Mouse (Mus musculus) v-Abl transformed pro-B cells (cell line): ENCODE measurements around the gene Dido1.

Source experiments
- in situ Hi-C, 2 experiments: fragments of 400-800 bp; cut with MboI; formaldehyde crosslinking; loops; one replicate each; pipeline ENCODE4 v1.15.1; 2025; ENCODE audit not compliant: unreplicated experiment in 2 of 2

The Dido1 gene

DNA sequence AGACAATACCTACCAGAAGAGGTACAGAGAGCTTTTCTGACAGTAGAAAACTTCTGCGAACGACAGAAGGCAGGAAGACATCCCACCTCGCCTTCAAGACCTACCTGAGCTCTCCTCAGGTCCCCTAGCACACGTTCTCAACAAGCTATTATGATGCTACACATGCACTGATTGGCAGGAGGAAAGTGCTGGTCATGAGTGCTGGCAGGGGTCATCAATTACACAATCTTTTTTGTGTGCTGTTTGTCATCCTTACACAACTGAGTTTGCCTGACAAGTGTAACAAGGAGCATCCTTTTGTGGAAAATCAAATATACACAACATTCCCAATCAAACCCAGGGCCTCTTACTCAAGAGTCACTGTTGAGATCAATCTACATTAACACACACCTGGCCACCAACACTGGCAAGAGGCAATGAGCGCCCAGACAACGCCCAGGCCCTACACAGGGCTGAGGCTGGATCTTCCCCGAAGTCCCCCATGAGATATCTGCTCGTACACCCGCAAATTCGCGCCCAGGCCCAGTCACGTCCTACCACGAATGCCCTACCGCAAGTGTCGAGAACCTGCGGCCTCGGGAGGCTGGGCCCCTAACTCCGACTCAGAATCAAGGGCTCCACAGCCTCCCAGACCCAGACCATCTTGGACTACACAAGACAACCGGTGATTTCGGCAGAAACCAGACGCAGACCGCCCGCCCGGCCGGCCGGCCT is 8.6 kb downstream of the Dido1 start:
- in situ Hi-C loops: loop anchor here (25.0 kb wide), 2 partner anchors 661 to 786 kb away; partner anchors contain the start of genes Abhd16b (in 1 of the 2), Arfrp1 (in 1 of the 2), Tpd52l2 (in 1 of the 2) and Zgpat (in 1 of the 2)

DNA sequence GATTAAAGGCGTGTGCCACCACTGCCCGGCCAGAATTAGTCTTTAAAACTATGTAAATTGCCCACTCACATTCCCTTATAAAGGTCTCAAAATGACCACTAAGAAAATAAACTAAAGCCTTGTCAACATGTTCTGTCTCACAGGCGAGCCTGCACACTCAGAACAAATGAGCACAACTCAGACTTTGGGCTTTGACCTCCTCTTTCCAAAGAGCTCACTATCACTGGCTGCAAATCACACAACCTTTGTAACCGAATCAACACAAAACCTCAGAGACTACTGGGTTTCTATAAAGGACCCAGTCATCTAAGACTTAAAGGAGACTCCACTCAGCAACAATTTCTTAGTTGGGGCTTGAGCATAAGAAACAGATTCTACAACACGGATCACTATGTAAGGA is 9.3 kb downstream of the Dido1 start:
- in situ Hi-C loops: loop anchor here (25.0 kb wide), 2 partner anchors 662 to 787 kb away; partner anchors contain the start of genes Abhd16b (in 1 of the 2), Arfrp1 (in 1 of the 2), Tpd52l2 (in 1 of the 2) and Zgpat (in 1 of the 2)

DNA sequence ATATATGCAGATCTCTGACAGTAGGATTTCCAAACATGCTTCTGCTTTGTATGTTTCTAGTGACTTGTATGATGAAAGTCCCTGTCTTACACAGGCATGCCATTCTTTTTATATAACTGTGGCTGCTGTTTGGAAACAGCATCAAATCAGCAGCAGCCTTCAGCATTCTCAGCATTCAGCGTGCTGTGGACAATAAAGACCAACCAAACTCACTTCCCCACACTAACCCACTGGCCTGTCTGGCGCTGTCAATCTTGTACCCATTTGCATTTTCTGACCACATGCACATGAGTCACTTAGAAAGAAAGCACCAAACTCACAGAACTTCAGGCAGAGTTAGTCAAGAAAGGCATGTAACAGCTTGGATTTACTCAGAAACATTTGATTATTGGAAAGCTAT is 14.6 kb downstream of the Dido1 start:
- in situ Hi-C loops: no loop called here

DNA sequence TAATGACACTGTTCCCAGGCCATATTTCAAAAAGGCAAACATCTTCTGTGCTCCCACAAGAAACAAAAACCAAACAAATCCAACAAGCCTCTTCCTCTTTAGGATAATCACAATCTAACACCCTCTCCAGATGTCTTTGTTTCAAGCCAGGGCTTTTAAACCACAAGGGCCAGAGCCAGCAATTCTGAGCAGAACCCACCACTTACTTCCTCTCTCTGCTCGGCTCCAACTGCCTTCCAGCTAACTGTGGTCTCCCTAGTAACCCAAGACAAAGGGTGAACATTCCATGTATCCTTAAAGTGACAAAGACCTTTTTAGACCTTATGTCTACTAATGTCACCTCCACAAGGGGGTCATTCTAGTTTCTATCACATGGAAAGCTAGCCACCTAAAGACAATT is 17.2 kb downstream of the Dido1 start:
- in situ Hi-C loops: no loop called here

DNA sequence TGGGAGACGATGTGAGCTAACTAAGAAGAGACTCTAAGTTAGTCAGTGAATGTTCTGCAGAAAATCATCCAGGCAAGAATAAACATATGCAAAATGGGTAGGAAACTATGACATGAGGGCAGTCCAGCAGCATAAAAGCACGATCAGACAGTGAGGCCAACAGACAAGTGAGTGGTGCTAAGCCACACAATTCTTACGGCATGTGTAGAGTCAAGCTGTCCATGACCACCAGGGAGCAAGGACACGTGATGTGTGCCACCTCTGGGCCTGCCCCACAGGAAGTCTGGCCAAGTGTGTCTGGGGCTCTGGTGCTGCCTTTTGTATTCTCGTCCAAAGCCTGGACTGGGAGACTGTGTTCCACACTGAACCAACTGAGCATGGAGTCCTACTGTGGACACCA is 20.0 kb downstream of the Dido1 start:
- in situ Hi-C loops: no loop called here

DNA sequence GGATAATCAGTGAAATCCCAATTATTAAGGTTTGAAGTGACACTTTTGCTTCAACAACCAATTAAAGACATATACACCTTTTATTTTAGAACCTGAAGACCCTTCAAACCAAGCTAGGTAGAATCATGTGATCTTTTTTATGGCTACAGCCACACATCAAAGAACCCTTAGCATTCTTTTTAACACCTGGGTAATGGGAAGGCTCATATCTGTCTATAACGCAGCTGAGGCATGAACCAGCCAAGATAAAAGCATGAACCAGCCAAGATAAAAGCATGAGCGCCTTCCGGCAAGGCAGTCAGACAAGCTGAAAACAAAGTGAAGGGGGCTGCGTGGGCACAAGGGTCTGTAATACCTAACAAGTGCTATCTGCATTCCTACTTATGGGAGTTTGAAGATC is 25.8 kb downstream of the Dido1 start:
- in situ Hi-C loops: loop anchor here (5.0 kb wide), 1 partner anchor 58 kb away; no protein-coding TSS in a partner anchor

DNA sequence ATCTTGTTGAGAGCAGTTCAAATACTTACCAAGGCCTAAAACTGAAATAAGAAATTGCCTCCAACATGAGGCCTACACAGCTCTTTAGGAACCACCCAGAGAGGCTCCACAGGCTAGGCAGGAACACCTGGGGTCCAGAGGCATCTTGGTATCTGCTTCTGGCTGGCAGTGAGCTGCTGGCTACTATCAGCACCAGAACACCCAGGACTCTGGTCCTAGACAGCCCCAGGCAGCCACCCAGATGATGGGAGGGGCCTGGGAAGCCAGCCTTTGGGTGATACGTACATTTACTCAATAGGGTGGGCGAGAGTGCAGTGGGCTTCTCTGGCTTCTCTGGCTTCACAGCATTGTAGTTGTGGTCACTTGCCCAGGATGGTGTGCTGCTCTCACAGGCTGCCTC is 26.3 kb downstream of the Dido1 start:
- in situ Hi-C loops: loop anchor here (5.0 kb wide), 1 partner anchor 59 kb away; no protein-coding TSS in a partner anchor

DNA sequence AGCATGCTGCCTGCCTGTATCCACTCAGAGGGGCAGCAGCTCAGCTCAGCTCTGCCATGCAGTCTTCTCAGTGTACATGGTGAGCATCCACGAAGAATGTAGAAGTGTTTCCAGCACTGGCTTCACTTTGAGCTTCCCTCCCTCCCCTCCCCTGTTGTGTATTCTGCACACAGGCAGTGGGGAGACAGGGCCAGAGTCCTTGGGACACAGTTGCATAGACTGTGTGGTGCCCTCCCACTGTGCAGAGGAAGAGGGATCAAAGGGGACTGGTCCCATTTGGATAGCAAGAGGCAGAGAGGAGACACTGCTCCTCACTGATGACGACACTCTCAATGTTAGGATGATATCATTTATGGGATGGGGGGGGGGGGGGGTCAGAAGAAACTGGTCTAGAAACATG is 28.6 kb downstream of the Dido1 start:
- in situ Hi-C loops: loop anchor here (5.0 kb wide), 1 partner anchor 61 kb away; no protein-coding TSS in a partner anchor

DNA sequence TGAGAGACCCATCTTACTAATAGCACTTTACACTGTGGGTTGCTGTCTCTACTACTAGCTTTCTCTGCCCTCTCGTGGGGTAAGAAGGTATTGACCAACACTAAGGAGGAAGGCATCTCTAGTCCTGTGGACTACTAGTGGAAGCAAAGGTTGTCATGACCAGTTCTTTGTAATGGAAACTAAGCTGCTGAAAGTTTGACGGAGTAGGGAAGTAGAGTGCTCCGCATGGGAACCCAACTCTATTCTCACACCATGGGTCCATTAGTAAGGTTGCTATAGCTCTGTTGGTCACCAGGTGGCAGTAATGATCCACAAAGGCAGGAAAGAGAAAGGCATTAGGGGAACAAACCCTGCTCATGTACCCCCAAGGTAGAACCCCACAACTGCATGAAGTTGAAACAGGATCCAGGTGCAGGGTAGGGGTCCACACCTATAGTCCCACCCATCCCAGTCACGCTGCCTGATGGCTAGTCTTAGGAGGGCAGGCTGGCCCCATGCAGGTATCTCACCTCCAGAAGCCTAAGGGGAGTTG is 31.1 kb downstream of the Dido1 start:
- in situ Hi-C loops: loop anchor here in 1 of 2 experiments (5.0 kb wide), 1 partner anchor 96 kb away; the partner anchor contains the start of gene Mrgbp

DNA sequence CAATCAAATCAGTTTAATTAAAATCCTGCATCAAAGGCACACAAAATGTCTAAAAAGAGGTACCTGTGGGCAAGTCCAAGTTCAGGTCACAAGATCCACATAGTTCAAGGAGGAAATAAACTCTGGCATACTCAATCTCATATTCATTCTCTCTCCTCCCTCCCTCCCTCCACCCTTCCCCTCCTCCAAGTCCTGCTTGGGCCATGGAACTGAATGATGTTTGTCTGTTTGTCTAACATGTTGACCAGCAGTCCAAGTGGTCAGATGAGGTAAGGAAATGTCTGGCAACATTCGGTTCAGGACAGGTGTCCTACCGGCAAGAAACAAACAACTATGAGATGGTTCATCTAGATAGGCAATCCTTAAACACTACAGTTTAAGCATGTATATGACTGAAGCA is 33.1 kb downstream of the Dido1 start:
- in situ Hi-C loops: loop anchor here in 1 of 2 experiments (5.0 kb wide), 1 partner anchor 94 kb away; the partner anchor contains the start of gene Mrgbp

DNA sequence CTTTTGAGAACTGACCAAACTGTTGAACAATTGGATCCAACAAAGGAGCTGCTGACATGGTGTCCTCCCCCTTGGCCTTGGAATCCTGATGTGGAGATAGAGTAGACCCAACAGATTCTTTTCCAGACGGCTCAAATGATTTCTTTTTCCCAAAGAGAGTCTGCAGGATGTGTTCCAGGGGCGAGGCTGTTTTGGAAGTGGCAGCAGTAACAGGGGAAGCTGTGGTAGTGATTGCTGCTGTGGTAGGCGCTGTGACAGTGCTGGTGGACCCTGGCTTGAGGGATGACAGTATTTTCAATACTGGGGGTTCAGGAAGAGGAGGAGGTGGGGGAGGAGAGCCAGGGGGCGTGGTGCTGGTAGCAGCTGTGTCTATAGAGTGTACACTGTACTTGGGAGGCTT is 47.8 kb downstream of the Dido1 start:
- in situ Hi-C loops: no loop called here

DNA sequence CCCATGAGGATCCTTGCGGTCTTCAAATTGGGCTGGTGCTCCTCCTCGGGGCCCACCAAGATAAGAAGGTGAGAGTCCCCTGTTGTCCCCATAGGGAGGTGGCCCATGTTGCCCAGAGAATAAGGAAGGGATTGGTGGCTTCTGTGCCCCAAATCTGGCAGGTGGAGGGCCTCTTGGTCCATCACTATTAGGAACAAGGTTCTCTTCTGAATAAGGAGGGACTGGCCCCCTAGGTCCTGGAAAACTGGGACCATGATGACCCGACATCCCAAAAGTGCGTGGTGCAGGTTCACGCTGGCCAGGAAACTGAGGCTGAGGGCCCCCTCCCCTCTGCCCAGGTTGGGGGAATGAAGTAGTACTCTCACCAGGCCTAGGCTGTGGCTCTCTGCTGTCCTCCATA is 49.3 kb downstream of the Dido1 start:
- in situ Hi-C loops: no loop called here

DNA sequence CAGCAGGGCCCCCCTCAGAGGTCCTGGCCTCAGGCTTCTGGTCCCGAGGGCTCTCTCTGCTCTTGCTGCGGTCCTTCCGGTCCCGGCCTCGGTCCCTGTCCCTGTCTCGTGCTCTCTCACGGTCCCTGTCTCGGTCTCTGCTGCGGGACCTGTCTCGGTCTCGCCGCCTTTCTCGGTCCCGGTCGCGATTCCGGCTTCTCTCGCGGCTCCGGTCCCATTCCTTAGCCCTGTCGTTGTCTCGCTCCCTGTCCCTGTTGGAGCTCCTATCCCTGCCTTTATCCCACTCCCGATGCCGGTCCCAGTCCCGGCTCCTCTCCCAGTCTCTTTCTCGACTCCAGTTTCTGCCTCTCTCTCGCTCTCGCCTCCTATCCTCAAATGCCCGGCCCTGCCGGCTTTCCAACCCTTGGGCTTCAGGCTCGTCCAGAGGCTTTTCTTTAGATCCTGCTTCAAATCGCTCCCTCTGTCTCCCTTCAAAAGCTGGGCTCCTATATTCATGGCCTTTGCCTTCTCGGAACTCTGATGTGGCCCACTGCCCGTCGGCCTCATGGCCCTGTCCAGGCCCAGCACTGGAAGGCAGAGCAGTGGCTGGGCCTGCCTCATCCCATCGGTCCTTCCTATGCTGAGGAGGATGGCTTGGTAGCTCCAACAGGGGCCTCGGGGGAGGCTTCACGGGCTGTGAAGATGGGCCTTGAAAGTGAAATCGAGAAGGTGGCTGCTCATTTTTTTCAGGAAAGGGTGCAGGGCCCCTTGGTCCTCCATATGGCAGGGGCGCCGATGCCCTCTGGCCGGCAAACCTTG is 50.2 kb downstream of the Dido1 start:
- in situ Hi-C loops: no loop called here

DNA sequence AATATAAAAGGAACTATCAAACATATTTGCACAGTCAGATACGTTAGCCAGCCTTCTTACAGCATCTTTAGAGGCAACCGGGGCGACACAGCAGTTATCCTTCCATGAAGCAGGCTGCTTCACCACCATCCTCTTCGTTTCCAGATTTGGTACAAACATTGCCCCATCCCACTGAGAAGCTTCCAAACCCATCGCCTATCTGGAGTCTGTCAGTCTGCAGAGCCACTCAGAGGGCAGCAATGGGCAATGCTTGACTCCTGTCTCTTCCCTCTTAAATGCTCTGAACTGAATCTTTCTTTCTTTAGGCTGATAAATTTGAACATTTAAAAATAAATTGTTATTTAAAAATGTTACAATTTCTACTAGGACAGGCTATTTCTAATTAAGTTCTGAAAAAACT is 51.4 kb downstream of the Dido1 start:
- in situ Hi-C loops: no loop called here

DNA sequence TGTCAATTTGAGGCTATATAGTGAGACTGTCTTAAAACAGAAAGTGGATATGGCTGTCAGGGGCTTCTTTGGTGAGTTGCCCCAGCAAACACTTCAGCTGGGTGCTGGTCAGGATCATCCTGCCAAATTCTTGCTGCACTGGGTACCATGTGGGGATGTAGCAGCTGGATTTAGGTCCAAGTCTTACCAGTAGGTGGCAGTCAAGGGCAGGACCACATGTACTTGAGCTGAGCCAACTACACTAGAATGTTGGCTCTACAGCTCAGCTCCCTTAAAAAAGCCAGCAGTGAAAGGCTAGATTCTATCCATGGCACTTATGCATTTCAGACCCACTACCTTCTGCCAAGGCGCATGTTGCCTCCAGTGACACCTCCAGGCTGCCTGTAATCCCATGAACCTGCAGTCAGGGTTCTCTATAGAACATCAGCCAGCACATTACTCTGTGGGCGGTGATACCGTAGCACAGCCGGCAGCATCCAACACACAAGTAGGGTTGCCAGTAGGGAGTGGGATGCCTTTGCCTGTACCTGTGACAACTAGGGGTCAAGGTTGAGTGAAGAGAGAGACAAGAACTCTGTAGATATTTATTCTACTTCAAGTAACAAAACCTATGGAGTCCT is 52.3 kb downstream of the Dido1 start:
- in situ Hi-C loops: no loop called here

DNA sequence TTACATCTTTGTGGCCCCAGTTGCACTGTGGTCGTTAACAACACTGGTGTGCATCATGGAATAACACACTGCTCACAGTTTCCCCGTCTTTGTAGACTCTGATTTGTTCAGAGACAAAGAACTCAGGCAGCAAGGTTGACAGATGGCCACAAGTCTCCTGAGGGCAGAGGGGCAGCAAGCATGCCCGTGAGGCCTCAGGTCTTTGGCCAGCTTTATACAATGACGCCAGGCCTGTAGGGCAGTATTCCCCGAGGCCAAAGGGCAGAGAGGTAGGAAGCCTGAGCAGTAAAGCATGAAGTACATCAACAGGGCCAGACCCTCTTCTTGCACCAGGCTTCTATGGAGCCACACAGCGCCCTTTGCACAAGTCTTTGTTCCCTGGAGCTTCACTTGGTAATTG is 54.6 kb downstream of the Dido1 start:
- in situ Hi-C loops: no loop called here

DNA sequence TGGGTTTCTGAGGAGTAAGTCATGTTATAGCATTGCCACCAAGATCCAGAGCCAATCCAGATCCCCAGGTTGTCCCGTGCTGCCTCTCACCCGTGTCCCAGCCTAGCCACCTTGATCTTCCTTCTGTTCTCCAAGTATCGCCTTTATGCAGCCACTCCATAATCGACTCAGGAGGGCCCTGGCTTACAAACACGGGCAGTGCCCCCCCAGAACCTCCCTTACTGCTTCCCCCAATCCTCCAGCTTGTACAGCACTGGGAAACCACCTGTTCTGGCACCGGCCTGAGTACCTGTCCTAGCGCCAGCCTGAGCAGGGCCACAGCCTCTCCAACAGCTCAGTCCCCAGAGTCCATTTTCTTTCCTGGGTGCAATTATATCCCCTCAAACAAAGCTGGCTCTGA is 55.1 kb downstream of the Dido1 start:
- in situ Hi-C loops: no loop called here

DNA sequence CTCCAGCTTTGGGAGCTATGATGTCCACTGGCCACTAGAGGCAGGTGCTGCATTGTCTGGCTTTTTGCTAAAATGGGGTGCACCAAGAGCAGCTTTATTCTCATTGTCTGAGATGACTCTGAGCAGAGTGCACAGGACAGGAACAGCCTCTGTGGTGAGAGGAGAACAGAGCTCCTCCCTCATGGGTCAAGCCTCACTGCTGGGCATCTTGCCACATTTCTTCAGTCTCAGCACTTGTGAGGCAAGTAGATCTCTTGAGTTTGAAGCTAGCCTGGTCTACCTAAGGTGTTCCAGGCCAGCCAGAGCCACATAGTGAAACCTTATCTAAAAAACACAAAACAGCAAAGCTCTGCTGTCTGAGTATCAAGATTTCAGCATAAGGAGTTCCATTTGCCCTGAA is 63.0 kb downstream of the Dido1 start:
- in situ Hi-C loops: no loop called here

DNA sequence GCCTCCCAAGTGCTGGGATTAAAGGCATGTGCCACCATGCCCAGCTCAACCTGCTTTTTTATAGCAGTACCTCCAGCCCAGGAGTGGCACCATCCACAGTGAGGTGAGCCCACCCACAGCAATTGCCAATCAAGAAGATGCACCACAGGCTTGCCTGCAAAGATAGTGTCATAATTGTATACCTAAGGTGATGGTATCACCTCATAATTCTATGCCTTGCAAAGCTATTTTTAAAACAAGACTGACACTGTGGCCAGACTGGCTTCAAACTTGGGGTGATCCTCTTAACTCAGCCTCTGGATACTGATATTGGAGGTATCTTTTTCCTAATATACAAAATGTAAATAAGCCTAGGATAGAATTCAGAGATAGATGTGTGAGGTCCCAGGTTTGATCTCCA is 66.2 kb downstream of the Dido1 start:
- in situ Hi-C loops: no loop called here

DNA sequence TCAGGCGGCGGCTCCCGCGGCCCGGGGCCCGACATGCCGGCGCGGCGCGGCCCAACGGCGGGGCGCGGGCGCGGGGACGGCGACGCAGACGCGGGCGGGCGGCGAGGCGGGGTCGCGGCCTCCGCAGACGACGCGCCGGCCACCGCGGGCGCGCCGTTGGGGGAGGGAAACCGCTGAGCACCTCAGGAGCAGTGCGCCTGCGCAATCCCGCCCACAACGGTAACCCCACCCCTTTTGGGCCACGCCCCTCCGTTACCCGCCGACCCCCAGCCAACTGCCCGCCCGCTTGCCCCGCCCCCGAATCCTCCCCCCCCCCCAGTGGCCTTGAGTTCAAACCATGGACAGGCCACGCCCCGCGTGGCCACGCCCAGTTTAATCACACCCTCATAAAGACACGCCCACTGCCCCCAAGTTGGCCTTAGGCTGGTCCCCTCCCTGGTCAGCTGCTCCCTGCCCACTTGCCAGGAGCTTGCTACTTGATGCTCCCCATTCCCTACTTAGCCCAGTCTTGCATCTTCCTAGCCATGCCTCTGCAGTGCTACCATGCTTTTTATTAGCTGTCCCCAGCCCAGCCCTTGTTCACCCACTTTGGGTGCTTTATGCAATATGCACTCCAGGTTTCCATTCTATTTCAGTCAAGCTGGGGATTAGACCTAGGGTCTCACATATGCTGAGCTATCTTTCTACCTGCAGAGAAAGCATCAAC is 67.1 kb downstream of the Dido1 start, which contains the start of gene Tcfl5:
Gene Tcfl5 (minus strand): TSS at position 154 of the 706 bp plus-strand sequence.
- in situ Hi-C loops: no loop called here
